Mouse (Mus musculus) left cerebral cortex, adult 9 months (tissue): ENCODE data around the gene Slc22a18.

Experiments used
- DNase-seq, 2 experiments: peaks; one replicate each; pipeline ENCODE4 v3.0.0; 2022; ENCODE audit warnings: low spot score in 2 of 2

Slc22a18 gene

GRCm38 (mm10) chr7:143463865-143464415, 9.6 kb upstream of the Slc22a18 start:
- peak in 1 of 2 experiments; percentile 67 for DNase-seq

GRCm38 (mm10) chr7:143464811-143465560, 8.6 kb upstream of the Slc22a18 start:
- no peak for DNase-seq

DNA sequence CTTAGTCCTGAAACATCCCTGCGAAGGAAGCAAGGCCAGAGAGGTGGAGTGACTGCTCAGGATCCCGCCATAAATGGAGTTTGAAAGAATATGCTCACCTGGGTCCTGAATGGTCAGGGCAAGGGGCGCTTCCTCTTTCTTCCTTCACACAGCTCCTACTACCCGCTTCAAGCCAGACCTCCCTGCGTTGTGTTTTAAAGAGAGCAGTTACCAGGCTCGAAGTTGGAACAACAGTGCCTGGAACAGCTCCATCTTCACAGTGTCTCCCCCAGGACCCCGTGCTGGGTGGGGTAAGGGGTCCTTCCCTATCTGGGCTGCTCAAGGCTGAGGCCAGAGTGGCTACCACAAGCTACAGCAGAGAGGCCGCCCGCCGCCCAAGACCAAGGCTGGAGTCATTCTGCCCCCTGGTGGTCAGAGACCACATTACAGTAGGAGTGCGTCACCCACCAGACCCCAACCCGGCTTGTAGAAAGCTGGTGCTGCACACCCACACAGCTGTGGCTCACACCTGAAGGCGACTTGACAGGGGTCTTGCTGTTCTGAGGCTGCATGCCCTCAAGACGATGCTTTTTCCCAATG, 7.3 kb upstream of the Slc22a18 start:
- DNase-seq, result peak in 1 of 2 experiments; percentile 79

GRCm38 (mm10) chr7:143467714-143468113, 5.8 kb upstream of the Slc22a18 start:
- DNase-seq, result no peak

DNA sequence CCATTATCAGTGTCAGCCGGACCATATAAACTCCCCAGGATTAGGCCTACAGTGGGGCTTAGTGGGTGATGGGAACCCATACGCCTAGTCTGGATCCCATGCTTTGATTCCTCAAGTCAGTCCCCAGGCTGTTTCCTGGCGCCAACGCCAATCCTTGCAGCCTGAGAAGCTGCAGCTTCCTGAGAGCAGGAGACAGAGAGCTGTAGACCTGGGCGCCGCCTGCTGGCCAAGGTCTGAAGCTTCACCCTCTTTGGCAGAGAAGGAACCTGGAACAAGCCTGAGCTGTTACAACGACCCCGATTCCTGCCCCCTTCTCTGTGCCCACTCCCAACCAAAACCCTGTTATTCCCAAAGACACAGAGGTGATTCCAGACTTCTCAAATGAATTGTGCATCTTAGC, 3.6 kb upstream of the Slc22a18 start:
- DNase-seq, result peak in 1 of 2 experiments; percentile 67

DNA sequence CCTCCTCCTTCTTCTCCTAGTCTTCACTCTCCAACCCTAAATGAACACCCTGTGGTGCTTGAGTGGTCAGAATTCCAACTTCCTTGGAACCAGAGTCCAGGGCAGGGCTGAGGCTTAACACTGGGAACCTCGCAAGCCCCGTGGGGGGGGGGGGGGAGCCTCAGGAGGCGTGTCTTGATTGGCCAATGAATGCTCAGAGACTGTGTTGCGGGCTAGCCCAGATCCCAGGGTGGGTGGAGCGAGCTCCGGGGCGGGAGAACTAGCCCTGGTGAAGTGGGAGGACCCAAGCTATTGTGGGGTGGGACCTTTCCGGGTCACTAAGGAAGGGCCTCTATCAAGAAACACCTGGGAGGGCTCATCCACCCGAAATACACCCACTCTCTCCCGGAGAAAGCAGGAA, 1.3 kb downstream of the Slc22a18 start:
- DNase-seq, result no peak

DNA sequence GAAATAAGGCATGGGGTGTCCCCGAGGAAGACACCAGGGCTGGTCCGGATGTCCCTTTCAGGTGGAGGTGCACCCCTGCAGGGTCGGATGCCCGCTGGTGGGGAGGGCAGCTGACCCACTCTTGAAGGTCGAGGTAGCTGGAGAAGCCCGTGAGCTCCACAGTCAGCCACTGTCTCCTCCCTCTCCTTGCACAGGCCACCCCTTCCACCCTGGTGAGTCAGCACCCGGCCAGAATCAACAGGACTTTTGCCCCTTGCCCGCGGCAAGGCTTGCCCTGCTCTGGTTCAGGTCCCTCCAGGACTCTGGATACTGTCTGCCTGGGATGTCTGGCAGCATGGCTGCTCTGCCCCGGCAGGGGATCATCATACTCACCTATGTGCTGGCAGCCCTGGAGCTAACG, 2.3 kb downstream of the Slc22a18 start:
- DNase-seq, result no peak

DNA sequence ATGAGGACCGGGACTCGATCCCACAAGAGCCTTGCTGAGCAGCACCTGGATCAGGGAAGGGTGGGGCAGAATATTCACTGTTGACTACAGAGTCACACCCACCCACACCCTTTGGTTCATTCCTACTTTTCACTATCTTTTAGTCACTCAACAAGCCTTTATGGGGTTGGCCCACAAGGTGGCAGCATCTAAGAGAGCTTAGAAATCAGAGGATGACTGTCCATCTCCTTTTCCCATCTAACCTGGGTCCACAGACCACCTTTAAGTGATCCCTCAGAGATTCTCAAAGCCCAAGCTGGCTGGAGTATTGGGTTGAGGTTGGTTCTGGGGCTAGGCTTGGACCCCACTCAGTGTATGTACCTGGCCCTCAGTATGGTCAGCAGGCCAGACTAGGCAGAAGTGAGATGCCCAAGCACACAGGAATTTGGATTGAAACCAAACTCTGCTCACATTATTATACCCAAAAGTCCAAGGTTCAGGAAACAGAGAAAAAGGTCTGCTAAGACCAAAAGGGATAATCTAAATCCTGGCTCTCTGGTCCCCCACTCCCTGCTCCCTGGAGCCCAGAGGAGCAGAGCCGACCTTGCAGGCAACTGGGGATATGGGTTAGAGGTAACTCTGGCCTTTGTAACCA, 3.3 kb downstream of the Slc22a18 start:
- no peak for DNase-seq

DNA sequence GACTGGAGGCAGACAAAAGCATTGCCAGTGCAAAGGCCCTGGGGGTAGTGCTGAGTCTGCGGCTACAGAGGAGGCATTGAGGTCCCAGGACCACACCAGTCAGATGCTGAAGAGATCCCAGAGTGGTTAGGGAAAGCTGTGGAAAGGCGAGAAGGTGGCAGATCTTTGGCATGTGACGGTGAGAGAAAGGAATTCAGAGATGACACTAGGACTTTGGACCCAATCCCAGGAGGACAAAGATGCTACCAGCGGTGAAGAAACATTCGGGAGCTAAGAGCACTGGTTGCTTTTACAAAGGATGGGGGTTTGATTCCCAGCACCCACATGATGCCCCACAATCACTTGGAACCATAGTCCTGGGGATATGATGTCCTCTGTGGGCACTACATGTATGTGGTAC, 4.3 kb downstream of the Slc22a18 start:
- DNase-seq, result no peak

- no peak for DNase-seq
Measured at GRCm38 (mm10) chr7:143480498-143480897, 7.0 kb downstream of the Slc22a18 start.

DNA sequence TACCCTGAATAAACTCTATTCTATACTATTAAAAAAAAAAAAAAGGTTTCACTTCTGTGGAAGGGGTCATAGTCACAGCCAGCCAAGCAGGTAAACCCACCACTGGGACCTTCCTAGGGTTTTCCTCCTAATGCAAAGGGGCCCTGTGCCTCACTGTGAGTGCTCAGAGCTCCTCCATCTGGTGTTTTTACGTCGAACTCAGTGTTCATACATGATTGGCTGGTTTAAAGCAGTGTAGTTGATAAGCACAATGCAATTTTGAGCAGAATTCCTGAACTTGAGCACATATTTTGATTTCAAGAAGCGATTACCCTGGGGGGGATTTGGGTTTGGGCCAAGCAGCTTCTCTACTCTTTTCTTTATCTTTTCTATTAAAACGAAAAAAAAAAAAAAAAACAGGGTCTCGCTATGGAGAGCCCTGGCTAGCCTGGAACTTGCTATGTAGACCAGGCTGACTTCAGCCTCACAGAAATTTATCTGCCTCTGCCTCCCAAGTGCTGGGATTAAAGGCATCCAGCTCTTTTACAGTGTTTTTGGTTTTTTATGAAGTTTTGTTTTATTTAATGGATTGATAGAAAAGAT, 8.4 kb downstream of the Slc22a18 start:
- DNase-seq, result no peak

GRCm38 (mm10) chr7:143482541-143482940, 9.0 kb downstream of the Slc22a18 start:
- no peak for DNase-seq

- DNase-seq, result no peak
Measured at GRCm38 (mm10) chr7:143489735-143490134, 16.2 kb downstream of the Slc22a18 start.

DNA sequence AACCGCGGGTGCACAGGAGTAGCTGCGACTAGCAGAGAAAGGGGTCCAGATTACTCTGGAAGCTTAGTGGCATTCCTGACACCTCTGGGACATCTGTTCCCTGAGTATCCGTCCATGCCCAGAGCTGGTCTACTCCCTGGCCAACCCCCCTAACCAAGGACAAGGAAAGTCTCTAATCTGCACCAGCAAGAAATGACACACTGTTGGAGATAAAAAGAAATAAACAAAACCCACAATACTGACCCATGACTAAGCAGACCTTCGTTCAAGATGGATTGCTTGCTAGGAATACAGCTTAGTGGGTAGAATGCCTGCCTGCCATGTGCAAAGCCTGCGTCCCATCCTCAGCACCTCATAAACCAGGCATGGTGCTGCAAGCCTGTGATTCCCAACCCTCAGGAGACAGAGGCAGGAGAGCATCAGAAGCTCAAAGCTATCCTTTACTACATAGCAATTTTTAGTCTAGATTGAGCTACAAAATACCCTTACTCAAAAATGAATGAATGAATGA, 20.1 kb downstream of the Slc22a18 start:
- no peak for DNase-seq

DNA sequence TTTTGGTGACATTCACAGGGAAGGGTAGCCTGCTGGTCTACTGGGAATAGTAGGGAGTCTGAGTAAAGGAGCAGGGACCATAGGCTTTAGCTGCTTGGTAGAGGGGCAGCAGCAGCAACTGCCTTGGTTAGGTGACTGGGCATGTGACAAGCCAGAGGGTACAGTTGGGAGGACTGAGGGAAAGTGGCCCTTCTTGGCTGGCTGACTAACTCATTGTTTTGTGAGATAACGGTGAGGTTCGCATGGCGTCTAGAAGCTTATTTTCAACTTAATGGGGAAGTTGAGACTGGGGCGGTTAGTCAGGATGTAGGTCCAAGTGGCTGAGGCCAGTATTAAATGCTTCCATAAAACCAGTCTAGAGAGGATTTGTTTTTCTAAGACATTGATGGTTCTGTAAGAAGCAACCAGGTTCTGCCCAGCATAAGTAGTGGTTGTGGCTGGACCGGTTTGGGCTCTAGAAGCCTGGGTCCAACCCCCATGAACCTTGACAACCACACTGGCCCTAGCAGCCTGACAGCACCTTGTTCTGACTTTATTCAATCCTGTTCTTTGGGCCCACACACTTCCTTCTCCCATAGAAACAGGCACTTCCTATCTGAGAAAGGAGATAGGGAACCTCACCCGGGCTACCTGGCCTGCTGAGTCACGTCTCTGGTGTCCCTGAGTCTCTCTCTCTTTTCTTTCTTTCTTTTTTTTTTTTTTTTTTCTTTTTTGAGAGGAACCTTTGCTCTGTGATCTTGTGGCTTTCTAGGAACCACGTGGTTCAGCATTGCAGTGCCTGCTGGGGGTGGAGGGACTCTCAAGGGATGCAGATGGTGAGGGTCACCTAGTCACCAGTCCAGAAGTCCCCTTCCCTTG, 21.8 kb downstream of the Slc22a18 start:
- DNase-seq, result no peak

GRCm38 (mm10) chr7:143498584-143498983, 25.0 kb downstream of the Slc22a18 start:
- DNase-seq, result no peak

- DNase-seq, result no peak
Measured at GRCm38 (mm10) chr7:143500912-143501311, 27.4 kb downstream of the Slc22a18 start.

DNA sequence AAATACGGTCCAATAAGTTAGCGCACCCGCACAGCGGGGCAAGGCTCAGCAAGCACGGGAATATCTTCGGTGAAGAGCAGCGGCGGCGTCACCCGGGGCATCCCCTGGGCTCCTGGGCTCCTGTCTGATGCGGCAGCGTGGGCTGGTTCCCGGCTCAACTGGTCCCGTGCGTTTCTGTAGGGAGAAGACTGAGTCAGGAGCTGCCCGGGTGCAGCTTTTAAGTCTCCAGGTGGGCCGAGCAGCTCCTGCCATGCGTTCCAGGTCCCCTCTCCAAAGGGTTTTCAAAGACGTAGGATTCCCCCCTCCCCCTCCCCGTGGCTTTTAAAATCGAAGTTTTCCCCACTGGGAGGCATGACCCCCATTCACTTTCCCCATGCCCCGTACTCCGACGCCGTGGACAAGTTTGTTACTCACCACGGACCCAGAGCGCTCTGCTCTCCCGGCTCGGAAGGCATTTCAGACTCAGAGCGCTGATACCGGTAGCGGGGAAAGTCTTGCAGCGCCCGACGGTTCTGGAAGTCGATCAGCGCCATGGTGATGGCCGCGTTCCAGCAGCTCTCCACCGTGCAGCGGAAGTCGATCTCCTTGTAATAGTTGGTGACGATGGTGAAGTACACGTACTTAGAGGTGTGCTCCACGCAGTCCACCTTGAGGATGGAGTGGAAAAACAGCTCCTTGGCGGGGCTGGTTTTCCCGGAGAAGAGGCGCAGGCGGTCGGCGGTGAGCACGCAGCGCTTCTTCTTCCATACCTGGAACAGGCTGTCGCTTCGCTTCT, 28.3 kb downstream of the Slc22a18 start:
- peak in 1 of 2 experiments; percentile 26 for DNase-seq

GRCm38 (mm10) chr7:143502418-143503200, 29.1 kb downstream of the Slc22a18 start, which contains the start of gene Phlda2:
TSS of gene Phlda2 (minus strand) at chr7:143503150.
- DNase-seq, result no peak
